Mouse (Mus musculus) heart, embryonic 11.5 days (tissue): ENCODE results near the gene Ppm1m. TPM values are rescaled to one million over a fixed set of nuclear protein-coding genes. Genes with fewer than 3 reads are reported as not detected.

Experiments used
- ATAC-seq: fragments of 200-750 bp; cut with Nextera tagmentation; replicated peaks from 2 replicates; pipeline ENCODE4 v1.8.0; 2017; ENCODE audit warnings: moderate library complexity; ENCODE audit not compliant: insufficient number of reproducible peaks, low FRiP score, low TSS enrichment
- H3K27ac ChIP-seq: fragments of 300-500 bp; sonication (generic); 2 replicates; pipeline ENCODE4 v1.5.1; 2014; ENCODE audit warnings: mild to moderate bottlenecking, low read depth, low read length
- H3K27me3 ChIP-seq: fragments of 300-500 bp; sonication (generic); 2 replicates; pipeline ENCODE4 v1.6.1; 2014; ENCODE audit warnings: mild to moderate bottlenecking, low read length, mixed read lengths; ENCODE audit not compliant: control insufficient read depth, insufficient read depth
- H3K36me3 ChIP-seq: fragments of 300-500 bp; sonication (generic); 2 replicates; pipeline ENCODE4 v1.6.1; 2014; ENCODE audit warnings: mild to moderate bottlenecking, low read length, moderate library complexity, mixed read lengths; ENCODE audit not compliant: control insufficient read depth, insufficient read depth
- H3K4me1 ChIP-seq: fragments of 300-500 bp; sonication (generic); 2 replicates; pipeline ENCODE4 v1.6.1; 2014; ENCODE audit warnings: low read length; ENCODE audit not compliant: control insufficient read depth, insufficient read depth
- H3K4me2 ChIP-seq: fragments of 300-500 bp; sonication (generic); 2 replicates; pipeline ENCODE4 v1.6.1; 2014; ENCODE audit warnings: mild to moderate bottlenecking, moderate library complexity
- H3K4me3 ChIP-seq: fragments of 300-500 bp; sonication (generic); 2 replicates; pipeline ENCODE4 v1.5.1; 2014; ENCODE audit warnings: low read depth, low read length
- H3K9ac ChIP-seq: fragments of 300-500 bp; sonication (generic); 2 replicates; pipeline ENCODE4 v1.6.1; 2014; ENCODE audit warnings: mild to moderate bottlenecking, low read depth, low read length, moderate library complexity
- H3K9me3 ChIP-seq: fragments of 300-500 bp; sonication (generic); replicated peaks from 2 replicates; pipeline ENCODE4 v1.6.1; 2016; ENCODE audit warnings: low read length; ENCODE audit not compliant: control insufficient read depth
- WGBS: fragments of 180-500 bp; shearing (Covaris S2); extraction: QIAGEN DNeasy Blood & Tissue Kit; methylation state at CpG from one replicate; pipeline ENCODE4 v1.1.7; 2014; ENCODE audit not compliant: insufficient replicate concordance; 5-methylcytosine and 5-hydroxymethylcytosine counted together
- polyA plus RNA-seq: library from polyadenylated mRNA; unstranded; fragments of >200 nt; fragmentation: Nextera tagmentation; extraction: Ambion mirVana; gene quantifications from 2 replicates; pipeline ENCODE4 v1.2.1, GENCODE M21; 2014

Ppm1m gene
- polyA plus RNA-seq, 1 experiment from 2014 or later: 20.6 TPM

GRCm38 (mm10) chr9:106225469-106226150 lies 26.1 kb upstream of the Ppm1m start:
- Histone ChIP-seq H3K4me3 (peak overlapping the region; percentile 38), H3K4me1 (peaks cover 7% of the 10 kb centered on the region), H3K9ac (peak overlapping the region; percentile 54; the same call in 1 of the 2 replicates), H3K36me3 (no peaks in the 10 kb centered on the region), H3K4me2 (peak overlapping the region; percentile 90), H3K27me3 (peaks cover 24% of the 10 kb centered on the region), H3K9me3 (no peaks in the 10 kb centered on the region), H3K27ac (no peak overlapping the region)
- WGBS: 48% methylated on average over 24 of the region's 24 CpGs
- 0 out of 2 replicates have a peak, but pooled peaks have one; percentile 7 for ATAC-seq

GRCm38 (mm10) chr9:106222994-106223393 lies 23.4 kb upstream of the Ppm1m start:
- Histone ChIP-seq H3K4me2 (no peak overlapping the region), H3K27ac (no peak overlapping the region), H3K4me1 (peaks cover 5% of the 10 kb centered on the region), H3K4me3 (no peak overlapping the region), H3K27me3 (peaks cover 24% of the 10 kb centered on the region), H3K36me3 (no peaks in the 10 kb centered on the region), H3K9ac (no peak overlapping the region), H3K9me3 (no peaks in the 10 kb centered on the region)
- ATAC-seq: no peak
- 71% methylated on average over 4 of the region's 4 CpGs for WGBS

GRCm38 (mm10) chr9:106222261-106222851 lies 22.8 kb upstream of the Ppm1m start, which contains the start of gene Tlr9:
Gene Tlr9 (plus strand): TSS chr9:106222598.
- Histone ChIP-seq H3K4me3 (no peak within 1 kb of the TSS), H3K27ac (no peak within 1 kb of the TSS), H3K9me3 (no peaks in the 10 kb centered on the region), H3K27me3 (peaks cover 24% of the 10 kb centered on the region), H3K4me2 (no peak within 1 kb of the TSS), H3K4me1 (peaks cover 5% of the 10 kb centered on the region), H3K36me3 (no peaks in the 10 kb centered on the region), H3K9ac (no peak within 1 kb of the TSS)
- no peak for ATAC-seq
- 57% methylated on average over 4 of the region's 4 CpGs for WGBS

GRCm38 (mm10) chr9:106220894-106221523 lies 21.5 kb upstream of the Ppm1m start:
- H3K4me3 ChIP-seq: no peak overlapping the region
- no peaks in the 10 kb centered on the region for H3K36me3 ChIP-seq
- WGBS: 65% methylated on average over 8 of the region's 8 CpGs
- H3K4me2 ChIP-seq: no peak overlapping the region
- ATAC-seq: no peak
- no peaks in the 10 kb centered on the region for H3K9me3 ChIP-seq
- H3K9ac ChIP-seq: no peak overlapping the region
- H3K27me3 ChIP-seq: peaks cover 24% of the 10 kb centered on the region
- peaks cover 5% of the 10 kb centered on the region for H3K4me1 ChIP-seq
- H3K27ac ChIP-seq: no peak overlapping the region

- Histone ChIP-seq H3K4me3 (no peak overlapping the region), H3K9me3 (no peaks in the 10 kb centered on the region), H3K4me1 (peaks cover 5% of the 10 kb centered on the region; the same call in 1 of the 2 replicates), H3K4me2 (no peak overlapping the region), H3K36me3 (peaks cover 15% of the 10 kb centered on the region), H3K27ac (no peak overlapping the region), H3K9ac (no peak overlapping the region), H3K27me3 (no peaks in the 10 kb centered on the region)
- 87% methylated on average over 7 of the region's 7 CpGs for whole genome bisulfite sequencing
- ATAC-seq: no peak
Measured at GRCm38 (mm10) chr9:106216971-106217370, 17.4 kb upstream of the Ppm1m start.

GRCm38 (mm10) chr9:106215341-106216125 lies 16.0 kb upstream of the Ppm1m start:
- ATAC-seq: no peak
- H3K4me2 ChIP-seq: no peak overlapping the region
- 76% methylated on average over 6 of the region's 6 CpGs for WGBS
- H3K36me3 ChIP-seq: peaks cover 15% of the 10 kb centered on the region
- H3K4me1 ChIP-seq: peaks cover 10% of the 10 kb centered on the region; the same call in 1 of the 2 replicates
- no peak overlapping the region for H3K4me3 ChIP-seq
- no peaks in the 10 kb centered on the region for H3K27me3 ChIP-seq
- no peak overlapping the region for H3K9ac ChIP-seq
- no peaks in the 10 kb centered on the region for H3K9me3 ChIP-seq
- H3K27ac ChIP-seq: no peak overlapping the region

- Histone ChIP-seq H3K27me3 (no peaks in the 10 kb centered on the region), H3K4me2 (peak overlapping the region; percentile 48; the same call in 1 of the 2 replicates), H3K9me3 (no peaks in the 10 kb centered on the region), H3K4me1 (peaks cover 10% of the 10 kb centered on the region; the same call in 1 of the 2 replicates), H3K4me3 (no peak overlapping the region), H3K9ac (no peak overlapping the region), H3K36me3 (peaks cover 19% of the 10 kb centered on the region), H3K27ac (no peak overlapping the region)
- no peak for ATAC-seq
- 78% methylated on average over 12 of the region's 12 CpGs for WGBS
Measured at GRCm38 (mm10) chr9:106212594-106212981, 13.0 kb upstream of the Ppm1m start.
